Mouse (Mus musculus) left cerebral cortex, postnatal 36 days (tissue): ENCODE data around the gene Gsta2. TPM values are rescaled to one million over a fixed set of nuclear protein-coding genes. Genes with fewer than 3 reads are reported as not detected.
A peak's percentile ranks its signal among the peaks of the same experiment; 100 is the strongest.

Experiments used
- DNase-seq, 2 experiments: peaks; one replicate each; pipeline ENCODE4 v3.0.0; 2021 to 2022; ENCODE audit warnings: low spot score in 2 of 2, mixed read lengths in 1 of 2
- intact Hi-C: fragments of 180-260 bp; cut with DNase I; formaldehyde crosslinking; loops from one replicate; pipeline ENCODE4 v1.15.1; 2025
- total RNA-seq, 2 experiments: library from RNA; stranded (reverse); gene quantifications; 2 replicates each; pipeline ENCODE4 v1.2.3; 2021

Gene Gsta2
- total RNA-seq = not detected

DNA sequence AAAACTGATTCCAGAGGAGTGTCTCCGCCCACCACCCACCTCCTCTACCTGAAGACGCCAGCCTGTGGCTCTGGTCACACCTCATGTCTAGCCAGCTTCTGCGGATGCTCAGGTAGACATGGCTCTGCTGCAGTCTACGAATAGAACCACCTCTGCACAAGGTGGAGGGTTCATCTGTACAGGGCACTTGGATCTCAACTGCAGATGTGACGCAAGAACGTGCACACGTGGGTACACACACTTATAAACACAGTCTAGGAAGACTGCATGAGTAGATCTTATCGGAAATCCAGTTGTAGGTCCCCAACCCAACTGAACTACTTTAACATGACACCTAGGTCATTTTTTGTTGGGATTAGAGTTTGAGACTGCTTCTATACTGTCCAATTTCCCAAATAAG is at the start of gene Gsta2:
Gene Gsta2 (minus strand): TSS at position 178 of the 400 bp plus-strand sequence.
- intact Hi-C loops = loop anchor here (5.0 kb wide), 1 partner anchor 197 kb away; no protein-coding TSS in a partner anchor
- no peak for DNase-seq

DNA sequence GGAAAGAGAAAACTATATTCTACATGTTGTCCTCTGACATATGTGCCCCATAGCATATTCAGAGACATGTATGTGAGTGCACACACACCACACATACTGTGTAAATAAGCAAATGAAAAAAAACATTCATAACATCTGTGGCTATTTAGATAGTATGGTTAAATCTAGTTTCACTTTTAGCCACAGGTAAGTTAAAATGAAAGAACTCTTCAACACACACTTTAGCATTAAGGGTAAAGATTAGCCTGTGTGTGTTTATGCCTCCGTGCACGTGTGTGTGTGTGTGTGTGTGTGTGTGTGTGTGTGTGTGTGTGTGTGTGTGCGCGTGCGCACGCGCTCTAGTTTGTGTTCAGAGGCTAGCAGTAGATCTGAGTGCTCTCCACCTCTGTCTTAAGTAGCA is 46.0 kb upstream of the Gsta2 start:
- no peak for DNase-seq
- intact Hi-C loops = no loop called here

GRCm38 (mm10) chr9:78400570-78400969 is 45.0 kb upstream of the Gsta2 start:
- intact Hi-C loops = no loop called here
- no peak for DNase-seq

GRCm38 (mm10) chr9:78396517-78396916 is 40.9 kb upstream of the Gsta2 start:
- intact Hi-C loops = no loop called here
- DNase-seq = no peak

DNA sequence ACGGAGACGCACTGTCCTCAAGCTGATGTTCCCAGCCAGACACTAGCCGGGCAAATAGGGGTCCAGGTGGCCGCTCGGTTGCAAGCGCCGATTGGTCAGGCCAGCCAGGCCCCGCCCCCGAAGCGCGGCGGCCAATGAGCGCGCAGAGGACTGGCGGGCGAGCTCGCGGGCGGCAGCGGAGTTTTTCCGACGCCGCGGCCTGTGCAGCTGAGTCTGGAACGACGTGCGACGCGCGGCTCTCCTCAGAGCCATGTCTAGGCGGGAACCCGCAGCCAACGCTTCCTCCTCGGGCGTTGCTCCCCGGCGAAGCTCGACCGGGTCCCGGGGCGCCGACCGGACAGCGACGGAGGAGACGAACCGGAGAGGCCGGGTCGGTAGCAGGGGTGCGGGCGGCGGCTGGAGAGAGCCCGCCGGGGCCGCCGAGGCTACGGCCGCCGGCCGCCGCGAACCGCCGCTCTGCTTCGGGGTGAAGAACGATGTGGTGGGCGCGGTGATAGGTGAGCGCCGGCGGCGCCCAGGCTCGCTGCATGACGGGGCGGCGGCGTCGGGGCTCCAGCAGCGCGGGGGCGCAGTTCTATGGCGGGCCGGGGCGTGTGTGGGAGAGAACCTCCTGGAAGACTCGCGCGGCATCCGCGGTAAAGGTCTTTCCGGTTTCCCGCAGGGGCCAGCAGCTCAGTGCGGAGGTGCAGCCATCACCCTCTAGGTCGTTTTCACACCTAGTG is 40.2 kb upstream of the Gsta2 start, which contains the start of gene Ddx43:
Gene Ddx43 (plus strand): TSS at position 148 of the 722 bp plus-strand sequence.
- intact Hi-C loops = no loop called here
- peak in 1 of 2 experiments; percentile 31 for DNase-seq

GRCm38 (mm10) chr9:78395244-78395629 is 39.6 kb upstream of the Gsta2 start:
- no peak for DNase-seq
- intact Hi-C loops = no loop called here

DNA sequence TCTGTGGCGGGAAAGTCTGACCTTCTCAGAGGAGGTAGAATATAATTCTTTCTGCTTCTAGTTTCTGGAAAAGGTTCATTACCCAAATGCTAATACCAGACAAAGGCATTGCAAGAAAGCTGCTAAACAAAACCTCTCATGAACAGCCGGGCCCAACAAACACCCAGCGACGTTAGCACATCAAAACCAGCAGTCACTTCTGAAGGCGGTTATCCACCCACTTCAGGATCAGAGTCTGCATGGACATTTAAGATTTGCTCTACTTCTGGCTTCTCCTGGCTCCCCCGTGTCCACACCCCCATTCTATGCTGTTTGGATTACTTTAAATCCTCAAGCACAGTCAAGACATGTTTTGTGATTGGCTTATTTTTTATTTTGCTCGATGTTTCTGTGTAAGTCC is 39.0 kb upstream of the Gsta2 start:
- intact Hi-C loops = no loop called here
- DNase-seq = no peak

DNA sequence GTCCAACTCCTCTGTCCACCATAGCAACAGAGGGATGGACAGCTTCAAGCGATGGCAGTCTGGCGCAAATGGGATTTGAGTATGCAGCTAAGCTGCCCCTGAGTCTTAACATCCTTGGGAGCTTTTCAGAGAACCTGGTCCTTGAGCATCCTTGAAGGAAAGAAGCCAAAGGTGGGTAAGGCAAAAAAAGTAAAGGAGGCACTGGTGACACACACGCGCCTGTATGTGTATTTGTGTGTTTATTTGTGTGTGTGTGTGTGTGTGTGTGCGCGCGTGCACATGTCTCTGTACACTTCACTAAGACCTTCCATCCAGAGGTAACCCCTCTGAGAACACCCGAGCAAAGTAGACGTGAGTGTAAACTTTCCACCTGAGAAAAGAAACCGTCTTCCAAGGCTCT is 38.2 kb upstream of the Gsta2 start:
- no peak for DNase-seq
- intact Hi-C loops = no loop called here

DNA sequence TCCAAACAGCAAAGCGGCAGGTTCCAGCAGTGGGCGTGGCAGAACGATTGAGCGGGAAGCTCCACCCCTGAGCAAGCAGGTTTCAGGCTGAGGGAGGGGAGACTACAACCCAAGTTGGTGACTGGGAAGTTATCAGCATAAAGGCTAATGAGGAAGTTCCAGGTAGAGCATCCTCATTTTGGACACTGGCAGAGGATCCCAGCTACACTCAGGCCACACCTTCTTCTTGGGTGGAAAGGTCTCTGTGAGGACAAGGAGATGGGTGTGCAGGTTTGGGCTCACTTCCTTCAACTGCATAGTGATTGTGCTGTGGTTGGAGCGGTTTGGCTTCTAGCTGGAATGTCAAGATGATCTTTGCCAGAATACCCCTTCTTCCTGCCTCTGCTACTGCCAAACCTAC is 34.4 kb upstream of the Gsta2 start:
- intact Hi-C loops = no loop called here
- DNase-seq = no peak

GRCm38 (mm10) chr9:78386947-78387346 is 31.4 kb upstream of the Gsta2 start:
- intact Hi-C loops = no loop called here
- no peak for DNase-seq

- DNase-seq = no peak
- intact Hi-C loops = no loop called here
Measured at GRCm38 (mm10) chr9:78385893-78386292, 30.3 kb upstream of the Gsta2 start.

DNA sequence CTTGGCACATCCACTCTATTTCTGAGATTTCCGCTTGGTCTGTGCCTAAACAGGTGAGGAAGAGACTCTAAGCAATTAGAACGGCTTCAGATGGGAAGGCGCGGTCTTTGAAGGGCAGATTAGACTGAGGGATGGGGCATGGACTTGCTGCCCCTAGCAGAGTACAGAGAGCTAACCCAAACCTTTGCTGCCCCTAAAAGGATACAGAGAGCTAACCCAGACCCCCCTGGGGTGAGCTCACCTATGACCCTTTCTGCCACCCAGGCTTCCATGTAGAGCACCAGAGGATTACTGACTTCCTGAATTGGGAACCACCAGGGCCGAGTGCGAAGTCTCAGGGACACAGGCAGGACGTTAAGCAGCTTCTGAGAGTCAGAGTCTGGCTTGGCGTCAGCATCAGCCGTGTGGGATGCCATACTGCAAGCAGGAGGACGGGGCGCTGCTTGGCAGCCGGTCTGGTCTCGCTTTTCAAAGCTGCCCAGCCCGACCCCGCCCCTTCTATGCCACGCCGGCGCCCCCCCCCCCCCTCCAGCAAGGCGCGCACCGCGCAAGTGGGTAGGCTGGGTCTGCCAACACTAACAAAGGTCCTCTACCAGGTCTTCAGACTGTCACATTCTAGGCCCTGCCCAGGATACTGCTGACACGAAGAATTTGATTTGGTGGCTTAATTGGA is 22.7 kb upstream of the Gsta2 start, which contains the start of gene Ooep:
Gene Ooep (minus strand): TSS at position 613 of the 673 bp plus-strand sequence.
- DNase-seq = no peak
- intact Hi-C loops = no loop called here

- intact Hi-C loops = no loop called here
- DNase-seq = no peak
Measured at GRCm38 (mm10) chr9:78377546-78377945, 22.0 kb upstream of the Gsta2 start.

DNA sequence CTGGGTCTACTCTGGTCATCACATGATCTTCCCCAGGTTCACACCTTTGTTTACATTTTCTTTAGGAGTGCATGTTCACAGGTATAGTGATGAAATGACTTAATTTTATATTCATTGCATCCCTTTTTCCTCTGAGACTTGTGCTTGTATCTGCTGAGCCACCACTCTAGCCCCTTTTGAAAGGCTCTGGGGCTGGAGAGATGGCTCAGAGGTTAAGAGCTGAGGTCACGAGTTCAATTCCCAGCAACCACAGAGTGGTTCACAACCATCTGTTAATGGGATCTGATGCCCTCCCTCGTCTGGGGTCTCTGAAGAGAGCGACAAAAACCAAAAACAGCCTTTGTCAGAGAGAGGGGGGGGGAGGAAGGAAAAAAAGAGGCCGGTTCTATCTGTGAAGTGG is 19.9 kb upstream of the Gsta2 start:
- DNase-seq = no peak
- intact Hi-C loops = no loop called here

- intact Hi-C loops = no loop called here
Measured at GRCm38 (mm10) chr9:78374885-78375389, 19.3 kb upstream of the Gsta2 start.

DNA sequence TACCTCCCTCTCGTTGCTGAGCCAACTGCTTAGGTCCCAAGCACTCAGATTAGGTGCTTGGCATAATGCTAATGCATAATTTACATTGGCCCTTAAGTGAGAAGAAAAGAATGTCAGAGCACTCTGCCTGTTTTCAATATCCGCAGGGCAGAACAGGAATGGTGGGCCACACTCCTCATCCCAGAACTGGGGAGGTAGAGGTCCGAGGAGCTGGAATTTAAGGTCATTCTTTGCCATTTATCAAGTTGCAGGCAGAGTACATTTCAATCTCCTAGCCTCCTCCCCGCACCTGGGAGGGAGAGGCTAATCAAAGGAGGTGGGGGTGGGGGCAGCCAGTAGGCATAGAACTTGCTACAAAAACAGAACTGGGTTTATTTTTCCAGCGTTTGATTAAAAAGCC is 18.8 kb upstream of the Gsta2 start:
- DNase-seq = no peak
- intact Hi-C loops = no loop called here

More at GRCm38 (mm10) chr9:78374885-78375389, 19.3 kb upstream of the Gsta2 start:
- no peak for DNase-seq

DNA sequence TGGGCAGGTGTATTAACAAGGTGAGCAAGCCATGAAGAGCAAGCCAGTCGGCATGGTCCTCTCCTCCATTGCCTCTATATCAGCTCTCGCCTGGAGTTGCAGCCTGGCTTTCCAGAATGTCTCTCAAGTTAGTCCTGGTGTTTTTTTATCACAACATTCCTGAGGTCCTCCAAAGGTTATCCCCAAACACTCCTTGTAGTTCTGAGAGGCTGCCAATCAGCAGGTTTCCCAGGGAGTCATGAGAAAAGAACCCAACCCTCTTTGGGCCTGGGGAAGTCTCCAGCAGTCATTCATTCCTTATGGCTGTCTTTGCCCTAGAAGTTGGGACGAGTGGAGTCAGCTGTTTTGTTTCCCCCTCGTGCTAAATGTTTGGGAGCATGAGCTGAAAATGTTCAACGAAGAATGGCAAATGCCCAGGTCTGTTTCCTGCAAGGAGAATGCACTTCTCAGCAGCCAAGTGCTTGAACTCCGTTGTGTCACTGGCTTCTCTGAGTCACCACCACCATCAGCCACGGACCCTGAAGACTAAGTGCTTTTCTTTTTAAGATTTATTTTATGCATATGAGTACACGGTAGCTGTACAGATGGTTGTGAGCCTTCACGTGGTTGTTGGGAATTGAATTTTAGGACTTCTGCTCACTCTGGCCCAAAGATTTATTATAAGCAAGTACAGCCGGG is 17.4 kb upstream of the Gsta2 start:
- DNase-seq = no peak
- intact Hi-C loops = no loop called here

- intact Hi-C loops = no loop called here
- DNase-seq = no peak
Measured at GRCm38 (mm10) chr9:78371441-78371840, 15.9 kb upstream of the Gsta2 start.

DNA sequence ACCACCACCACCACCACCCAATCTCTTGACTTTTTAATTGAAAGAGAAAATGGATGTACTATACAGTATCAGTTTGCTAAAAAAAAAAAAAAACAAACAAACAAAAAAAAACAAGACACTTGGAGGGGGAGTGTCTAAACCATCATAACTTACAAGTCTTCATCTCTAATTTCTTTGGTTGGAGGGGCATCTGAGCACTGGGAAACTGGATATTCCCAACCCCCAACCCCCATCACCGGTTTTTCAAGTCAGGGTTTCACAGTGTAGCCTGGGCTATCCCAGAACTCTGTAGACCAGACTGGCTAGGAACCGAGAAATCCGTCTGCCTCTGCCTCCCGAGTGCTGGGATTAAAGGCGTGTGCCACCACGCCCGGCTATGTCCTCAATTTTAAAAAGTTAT is 14.2 kb upstream of the Gsta2 start:
- DNase-seq = no peak
- intact Hi-C loops = no loop called here

GRCm38 (mm10) chr9:78369349-78369748 is 13.8 kb upstream of the Gsta2 start:
- no peak for DNase-seq
- intact Hi-C loops = no loop called here
